Mouse (Mus musculus) spleen, postnatal 10 days (tissue): ENCODE measurements around the gene Dnlz.
A peak's percentile ranks its signal among the peaks of the same experiment; 100 is the strongest.

Experiments used
- DNase-seq, 2 experiments: peaks; one replicate each; pipeline ENCODE4 v3.0.0; 2021 to 2022; ENCODE audit warnings: low spot score in 2 of 2

The Dnlz gene

DNA sequence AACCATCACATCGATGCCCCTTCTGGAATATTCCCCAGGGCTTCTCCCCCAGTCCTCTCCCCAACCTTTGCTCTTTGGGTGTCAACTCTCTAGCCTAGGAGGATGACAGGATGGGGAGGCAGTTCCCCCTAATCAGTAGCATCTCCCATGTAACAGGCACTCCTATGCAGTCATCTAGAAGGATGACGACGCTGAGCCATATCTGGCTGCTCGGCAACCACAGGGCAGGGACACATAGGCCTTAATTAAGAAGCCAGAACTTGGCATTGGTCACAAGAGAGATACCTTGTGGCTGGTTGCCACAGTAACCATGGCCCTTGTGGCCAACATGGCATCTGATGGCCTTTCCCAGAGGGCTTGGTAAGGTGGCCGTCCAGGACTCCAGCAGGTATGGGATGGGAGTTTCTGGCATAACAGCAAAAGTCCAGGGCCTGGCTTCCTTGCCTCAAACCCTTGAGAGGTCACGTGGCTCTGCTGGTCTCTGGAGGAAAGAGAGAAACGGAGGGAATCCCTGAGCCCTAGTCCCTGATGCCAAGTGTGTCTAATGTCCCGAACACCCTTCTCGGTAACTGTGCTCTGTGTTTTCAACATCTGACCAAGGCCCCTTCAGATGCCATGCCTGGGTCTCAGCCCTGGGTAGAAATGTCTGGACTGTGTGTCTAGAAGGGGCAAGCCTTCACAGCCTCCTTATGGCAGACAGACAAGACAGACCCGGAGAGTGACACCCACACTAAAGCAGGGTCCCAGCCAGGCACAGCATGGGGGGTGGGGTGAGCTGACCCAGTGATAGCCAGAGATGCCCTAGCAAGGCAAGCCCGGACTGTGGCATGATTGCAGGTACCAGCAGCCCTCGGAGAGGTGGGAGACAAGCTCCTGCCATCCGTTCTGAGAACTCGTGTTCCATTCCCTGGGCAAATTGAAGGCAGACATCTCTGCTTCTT is 31.4 kb downstream of the Dnlz start:
- DNase-seq = no peak

DNA sequence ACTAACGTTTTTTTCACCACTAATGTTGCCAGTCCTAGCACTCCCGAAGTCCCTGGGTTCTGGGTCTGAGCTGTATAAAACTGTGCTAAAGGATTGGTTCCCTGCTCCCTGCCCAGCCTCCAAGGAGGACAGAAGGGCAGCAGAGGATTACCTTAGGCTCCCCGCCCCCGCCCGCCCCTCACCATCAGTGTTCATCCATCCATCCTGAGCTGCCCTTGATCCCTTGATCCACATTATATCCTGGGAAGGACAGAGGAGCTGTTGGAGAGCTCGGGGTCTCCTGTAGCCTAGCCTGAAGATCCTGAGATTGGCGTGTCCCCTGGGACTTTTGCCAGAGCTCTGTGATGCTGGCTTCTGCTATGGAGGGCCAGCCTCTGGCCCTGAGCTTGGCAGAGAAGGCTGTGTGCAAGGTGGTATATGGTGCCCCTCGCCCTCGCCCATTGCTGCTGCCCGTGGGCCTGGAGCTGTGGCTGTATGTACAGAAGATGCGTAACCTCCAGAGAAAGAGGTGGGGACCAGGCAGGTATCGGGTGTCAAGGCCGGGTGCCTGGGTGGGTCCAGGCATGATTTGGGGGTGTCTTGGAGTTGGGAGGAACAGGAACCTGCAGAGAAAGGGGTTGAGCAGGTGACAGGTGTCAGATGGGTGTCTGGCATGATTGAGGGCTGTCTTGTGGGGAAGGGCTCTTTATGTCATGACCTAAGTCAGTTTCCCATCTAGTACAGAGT is 32.2 kb downstream of the Dnlz start:
- DNase-seq = no peak

DNA sequence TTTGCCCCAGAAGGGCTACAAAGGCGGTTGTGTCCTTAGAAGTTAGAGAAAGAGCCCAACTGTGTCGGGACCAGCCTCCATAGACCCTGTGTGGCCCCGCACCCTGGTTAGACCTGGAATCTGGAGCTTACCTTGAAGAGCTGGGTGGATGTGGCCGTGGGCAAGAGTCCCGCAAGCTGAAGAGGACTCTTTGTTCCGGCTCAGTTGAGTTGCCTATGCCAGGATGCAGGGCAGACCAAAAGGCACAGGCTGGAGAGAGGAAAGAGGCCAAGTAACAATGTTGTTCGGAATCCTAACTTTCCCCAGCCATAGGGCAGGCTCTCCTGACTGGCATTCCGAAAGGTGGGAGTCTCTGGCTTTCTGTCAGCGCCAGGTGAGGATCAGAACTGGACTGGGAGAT is 32.8 kb downstream of the Dnlz start:
- no peak for DNase-seq

DNA sequence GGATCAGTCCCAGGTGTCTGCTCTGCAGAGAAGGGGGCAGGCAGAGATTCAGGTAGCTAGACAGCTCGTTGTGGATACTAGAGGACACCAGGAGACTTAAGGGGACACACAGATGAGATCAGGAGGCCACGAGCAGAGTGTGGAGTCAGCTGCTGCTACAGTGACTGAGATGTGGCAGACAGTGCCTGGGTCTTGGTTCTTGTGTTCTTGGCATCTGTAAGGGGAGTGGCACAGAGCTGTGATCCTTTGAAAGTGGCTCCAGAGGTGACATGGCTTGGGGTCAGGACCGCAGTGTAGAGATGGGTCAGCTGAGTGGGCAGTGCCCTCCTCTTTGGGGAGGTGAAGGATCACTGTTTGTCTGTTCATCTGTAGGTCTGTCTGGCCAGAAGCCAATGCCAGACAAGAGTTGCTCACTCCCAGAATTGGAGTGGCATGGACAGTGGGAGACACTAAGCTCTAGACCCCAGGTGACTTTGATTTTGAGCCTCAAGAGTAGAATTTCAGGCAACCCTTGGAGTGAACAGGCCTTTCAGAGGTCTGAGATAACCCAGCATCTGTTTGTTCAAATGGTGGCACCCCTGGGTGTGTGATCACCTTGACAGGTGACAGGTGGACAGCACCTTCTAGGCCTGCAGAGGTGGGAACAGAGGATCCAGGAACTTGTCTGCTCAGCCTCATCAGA is 33.8 kb downstream of the Dnlz start:
- no peak for DNase-seq

DNA sequence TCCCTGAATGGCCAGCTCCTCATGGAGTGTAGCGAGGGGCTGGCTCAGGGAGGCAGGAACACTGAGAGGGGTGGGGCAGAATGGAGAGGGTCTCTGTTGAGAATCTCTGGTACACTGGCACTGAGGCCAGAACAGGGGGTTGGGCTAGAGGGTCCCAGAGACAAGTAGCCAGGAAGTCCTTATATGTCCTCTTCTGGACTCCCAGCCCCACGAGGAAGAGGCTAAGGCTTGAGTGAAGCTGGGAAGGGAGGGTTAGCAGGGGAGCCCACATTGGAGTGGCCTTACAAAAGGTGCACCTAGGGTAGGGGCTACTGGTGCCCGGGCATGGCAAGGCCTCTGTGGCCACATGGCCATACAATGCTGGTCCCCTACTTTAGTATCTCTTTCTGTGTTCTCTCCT is 34.5 kb downstream of the Dnlz start:
- DNase-seq = no peak

DNA sequence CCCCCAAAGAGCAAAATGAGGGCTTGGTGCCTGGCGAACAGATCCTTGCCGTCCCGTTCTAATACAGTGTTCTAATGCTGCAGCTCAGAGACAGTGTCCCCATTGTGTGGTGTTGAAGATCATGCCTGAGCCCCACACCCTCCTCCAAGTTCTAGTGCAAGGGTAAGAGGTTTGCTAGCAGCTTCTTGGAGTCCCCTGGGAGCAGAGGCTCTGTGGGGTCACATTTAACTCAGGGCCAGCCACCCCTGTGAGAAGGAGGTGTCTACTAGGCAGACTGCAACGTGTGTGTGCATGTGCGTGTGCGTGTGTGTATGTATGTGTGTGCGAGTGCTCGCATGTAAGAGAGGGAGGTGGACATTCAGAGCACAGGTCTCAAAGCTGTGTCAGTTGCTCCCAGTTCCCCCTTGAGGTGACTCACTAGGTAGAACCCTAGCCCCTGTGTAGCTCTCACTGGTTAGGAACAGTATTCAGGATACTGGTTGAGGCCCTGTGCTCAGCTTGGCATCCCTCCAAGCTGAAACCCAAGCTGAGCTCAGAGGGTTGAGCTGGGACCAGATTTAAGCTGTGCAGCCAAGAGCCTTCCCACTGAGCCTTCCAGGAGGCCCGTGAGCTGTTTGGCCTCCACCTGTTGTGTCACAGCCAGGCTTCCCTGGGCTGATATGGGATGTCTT is 35.2 kb downstream of the Dnlz start:
- no peak for DNase-seq

DNA sequence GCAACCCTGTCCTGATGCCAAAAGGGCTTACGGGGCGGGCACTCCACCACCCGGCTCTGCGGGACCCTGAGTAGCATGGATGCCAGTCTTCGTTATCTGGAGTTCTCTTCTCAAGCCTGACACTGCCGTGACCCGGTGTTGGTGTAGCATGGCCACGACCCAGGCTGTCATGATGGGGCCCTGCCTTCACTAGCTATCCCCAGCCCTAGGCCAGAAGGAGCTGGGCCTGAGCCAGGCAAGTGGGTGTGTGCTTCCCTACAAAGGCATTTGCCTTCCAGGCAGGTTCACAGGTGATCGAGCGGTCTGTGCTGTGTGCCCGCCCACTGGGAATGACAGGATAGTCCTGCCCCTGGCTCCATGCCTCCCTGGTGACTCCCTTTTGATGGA is 36.0 kb downstream of the Dnlz start:
- no peak for DNase-seq

DNA sequence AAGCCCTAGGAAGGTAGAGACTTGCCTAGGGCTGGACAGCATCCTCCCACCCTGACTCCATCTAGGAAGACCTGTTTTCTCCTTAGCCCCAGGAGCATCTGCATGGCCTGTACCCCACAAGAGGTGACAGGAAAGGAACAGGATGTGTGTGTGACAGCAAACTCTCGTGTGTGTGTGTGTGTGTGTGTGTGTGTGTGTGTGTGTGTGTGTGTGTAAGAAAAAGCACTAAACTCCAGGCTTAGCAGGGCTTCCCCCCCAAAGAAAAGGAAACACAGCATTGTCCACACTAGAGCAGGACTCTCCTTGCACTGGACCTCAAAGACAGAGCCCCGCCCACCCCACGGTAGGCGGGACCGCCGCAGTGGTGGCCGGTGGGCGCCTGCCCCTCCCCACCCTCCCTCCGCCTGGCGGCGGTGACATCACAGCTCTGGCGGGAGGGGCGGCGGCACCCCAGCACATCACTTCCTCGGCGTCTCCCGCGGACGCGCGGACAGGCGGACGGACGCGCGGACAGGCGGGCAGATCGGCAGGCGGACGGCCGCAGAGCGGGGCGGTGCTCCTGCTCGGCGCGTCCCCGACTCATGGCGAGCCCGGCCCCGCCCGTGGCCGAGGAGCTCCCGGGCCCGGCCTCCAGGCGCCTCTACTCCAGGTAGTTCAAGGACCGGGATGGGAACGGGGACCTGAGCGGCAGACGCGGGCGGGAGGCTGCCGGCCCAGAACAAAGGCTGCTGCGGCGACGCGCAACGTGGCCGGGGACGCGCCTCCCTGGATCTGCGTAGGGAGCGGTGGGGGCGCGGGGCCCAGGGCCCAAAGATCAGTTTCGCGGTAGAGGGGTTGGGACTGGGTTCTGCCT is 36.6 kb downstream of the Dnlz start, which contains the start of gene Gpsm1:
TSS of gene Gpsm1 (plus strand) at position 444 of the 853 bp plus-strand sequence.
- peak; percentile 25 to 63 for DNase-seq

DNA sequence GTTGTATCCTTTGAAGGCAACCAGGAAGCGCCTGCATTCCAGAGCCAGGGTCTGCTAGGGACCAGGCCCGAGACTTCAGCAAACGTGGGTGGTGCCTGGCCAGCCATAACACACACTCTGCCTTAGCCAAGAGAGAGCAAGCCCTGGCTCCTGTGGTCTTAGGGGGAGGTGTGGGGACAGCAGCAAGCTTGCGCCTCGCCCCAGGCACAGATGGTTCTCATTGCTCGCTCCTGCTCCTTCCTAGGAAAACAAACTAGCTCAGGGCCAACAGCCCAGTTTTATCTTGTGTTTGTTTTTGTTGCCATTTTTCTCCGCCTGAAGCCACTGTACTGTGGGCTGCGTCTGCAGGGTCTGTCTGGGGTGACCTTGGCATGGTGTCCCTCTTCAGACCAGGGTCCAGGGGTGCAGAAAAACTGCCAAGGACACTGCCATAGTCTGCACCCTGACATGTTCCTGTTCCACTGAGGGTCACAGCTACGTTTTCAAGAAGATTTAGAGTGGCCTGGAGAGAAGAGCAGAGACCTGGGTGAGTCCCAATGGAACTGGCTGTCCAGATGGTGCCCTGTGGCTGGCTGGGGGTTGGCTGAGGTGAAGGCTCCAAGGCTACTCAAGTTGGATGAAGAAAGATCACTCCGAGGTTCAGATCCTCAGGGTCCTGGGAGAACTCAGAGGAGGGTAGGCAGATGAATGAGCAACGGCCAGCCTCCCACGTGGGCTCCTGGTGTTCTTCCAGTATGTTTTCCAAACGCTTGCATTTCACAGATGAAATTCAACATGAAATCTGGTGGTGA is 37.4 kb downstream of the Dnlz start:
- no peak for DNase-seq

DNA sequence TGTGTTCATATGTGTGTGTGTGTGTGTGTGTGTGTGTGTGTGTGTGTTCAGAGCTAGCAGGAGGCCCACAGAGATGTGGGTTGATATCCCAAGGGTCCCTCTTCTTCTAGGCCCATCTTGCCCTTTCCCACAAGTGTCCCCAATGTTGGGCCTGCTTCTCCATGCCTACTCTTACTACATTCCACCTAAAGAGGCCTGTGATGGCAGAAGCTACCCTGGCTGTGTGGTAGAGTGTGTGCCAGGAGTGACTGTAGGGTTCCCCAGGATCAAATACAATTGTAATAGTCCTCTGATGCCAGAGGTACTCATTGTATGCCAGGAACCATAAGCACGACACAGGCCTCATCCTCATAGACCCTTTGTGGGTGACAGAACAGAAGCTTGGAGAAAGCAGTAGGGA is 38.5 kb downstream of the Dnlz start:
- DNase-seq = no peak

DNA sequence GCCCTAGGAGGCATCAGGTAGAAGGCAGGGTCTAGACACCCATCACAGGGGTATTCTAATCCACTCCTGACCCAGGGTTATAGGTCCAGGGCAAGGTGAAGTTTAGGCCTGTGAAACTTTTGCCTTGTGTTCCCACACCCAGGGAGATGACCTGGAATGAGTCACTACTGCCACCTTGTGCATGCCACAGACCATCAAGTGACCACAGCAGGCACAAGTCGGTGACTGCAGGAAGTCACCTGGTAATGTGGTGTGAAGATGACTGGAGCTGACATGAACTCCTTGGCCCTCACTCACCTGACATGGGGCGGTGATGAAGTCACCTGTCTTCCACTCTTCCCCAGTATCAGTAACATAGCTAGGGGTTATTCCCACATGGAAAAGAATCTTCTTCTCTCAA is 39.1 kb downstream of the Dnlz start:
- no peak for DNase-seq

DNA sequence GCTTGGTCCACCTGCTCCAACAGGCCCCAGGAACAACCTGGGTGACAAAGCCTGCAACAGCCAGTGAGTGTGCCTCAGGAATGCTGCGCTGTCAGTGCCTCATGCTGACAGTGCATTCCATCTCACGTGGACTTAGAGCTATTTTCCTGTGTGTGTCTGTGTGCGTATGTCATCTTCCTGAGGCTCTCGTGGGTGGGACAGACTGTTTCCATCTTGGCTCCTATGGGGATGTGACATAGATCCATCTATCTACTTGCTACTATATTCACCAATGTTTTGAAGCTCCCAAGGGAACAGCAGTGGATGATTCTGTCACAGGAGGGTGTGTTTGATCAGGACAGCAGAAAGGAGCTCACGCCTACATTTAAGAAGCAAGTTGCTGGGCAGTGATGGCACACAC is 40.0 kb downstream of the Dnlz start:
- no peak for DNase-seq

DNA sequence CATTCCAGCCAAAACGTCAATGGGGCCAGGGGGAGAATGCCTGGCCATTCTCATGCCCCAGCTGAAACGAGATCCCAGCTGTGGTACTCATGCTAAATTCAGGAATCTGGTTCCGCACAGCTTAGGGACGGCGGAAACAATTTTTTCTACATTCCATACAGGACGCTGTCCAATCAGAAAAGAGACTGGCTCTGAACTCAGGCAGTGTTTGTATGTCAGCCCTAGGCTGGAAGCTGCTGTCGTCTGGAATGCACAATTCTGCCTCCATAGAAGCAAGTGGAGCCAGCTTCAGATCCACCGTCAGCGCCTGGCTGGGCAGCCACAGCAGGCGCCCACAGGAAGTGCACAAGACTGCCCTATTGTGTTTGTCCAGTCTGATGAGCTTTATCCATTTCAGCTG is 42.2 kb downstream of the Dnlz start:
- DNase-seq = no peak

DNA sequence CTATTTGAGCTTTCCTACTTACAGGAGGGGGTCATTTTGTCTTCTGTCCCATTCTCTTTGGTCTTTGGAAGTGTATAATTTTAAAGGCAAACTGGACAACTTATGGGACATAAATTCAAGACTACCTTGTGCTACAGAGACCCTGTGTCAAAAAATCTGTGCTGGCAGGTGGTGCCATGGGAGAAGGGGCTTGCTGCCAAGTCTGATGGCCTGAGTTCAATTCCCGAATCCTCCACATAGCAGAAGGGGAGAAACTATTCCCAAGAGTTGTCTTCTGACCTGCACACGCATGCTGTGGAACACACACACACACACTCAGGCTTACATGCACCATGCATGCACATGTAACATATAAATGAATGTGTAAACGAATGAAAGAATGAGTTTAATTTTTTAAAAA is 45.2 kb downstream of the Dnlz start:
- DNase-seq = no peak

DNA sequence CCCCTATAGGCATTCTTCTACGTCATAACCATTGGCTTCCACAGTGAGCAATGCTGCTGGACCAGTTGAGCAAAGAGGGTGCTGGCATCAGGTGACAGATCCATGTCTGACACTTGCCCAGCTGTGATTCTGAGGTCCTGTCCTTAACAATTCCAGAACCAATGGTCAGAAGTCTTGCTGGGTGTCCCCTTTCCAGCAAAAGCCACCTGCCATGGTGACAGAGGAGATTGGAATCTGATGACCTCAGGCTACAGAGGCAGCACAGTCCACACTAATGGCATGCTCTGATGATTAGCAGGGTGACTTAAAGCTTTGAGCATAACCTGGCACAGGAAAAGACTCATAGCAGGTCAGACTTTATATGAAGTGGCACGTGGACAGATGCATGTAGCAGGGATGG is 46.4 kb downstream of the Dnlz start:
- DNase-seq = no peak

DNA sequence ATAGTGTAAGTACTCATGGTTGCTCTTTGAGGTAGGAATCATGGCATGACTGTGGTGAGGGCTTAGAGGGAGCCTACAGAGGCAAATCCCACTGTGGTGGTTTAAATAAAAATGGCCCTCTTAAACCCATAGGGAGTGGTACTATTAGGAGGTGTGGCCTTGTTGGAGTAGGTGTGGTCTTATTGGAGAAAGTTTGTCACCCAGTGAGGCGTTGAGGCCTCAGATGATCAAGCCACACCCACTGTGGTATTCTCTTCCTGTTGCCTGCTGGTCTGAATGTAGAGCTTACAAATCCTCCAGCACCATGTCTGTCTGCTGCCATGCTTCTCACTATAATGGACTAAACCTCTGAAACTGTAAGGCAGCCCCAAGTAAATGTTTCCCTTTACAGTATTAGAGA is 47.2 kb downstream of the Dnlz start:
- no peak for DNase-seq

DNA sequence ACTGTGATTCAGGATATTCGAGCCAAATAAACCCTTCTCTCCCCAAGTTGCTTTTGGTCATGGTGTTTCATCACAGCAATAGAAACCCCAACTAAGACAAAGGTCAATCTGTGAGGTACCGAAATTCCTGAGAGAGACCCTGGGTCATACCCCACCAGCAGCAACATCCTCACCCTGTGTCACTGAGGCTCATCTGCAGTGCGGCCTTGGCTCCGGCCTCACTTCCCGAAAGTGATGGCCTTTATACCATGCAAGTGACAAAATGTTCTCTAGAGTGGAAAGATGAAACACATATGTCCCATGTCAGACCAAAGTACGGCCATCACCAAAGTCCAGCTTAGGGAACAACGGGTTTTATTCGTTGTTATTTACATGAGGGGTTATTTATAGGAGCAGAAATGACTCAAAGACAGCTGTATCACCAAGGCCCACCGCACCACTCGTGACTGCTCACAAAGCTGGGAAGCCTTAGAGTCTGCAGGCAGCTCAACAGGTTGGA is 49.9 kb downstream of the Dnlz start:
- no peak for DNase-seq

DNA sequence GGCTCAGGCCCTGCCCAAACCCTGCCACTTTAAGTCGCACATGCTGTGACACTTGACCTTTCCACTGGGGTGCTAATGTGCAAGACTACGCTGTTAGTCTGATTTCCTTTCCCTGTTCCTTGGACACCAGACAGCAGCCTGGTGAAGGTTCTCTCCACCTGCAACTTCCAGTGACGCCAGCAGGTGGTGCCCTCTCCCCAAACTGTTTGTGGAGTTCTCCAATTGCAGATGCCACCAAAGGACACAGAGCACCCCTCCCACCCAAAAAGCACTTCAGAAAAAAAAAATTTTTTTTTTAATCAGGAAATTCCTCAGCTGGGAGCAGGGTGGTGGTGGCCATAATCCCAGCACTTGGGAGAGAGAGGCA is 51.1 kb downstream of the Dnlz start:
- peak; percentile 68 to 84 for DNase-seq

DNA sequence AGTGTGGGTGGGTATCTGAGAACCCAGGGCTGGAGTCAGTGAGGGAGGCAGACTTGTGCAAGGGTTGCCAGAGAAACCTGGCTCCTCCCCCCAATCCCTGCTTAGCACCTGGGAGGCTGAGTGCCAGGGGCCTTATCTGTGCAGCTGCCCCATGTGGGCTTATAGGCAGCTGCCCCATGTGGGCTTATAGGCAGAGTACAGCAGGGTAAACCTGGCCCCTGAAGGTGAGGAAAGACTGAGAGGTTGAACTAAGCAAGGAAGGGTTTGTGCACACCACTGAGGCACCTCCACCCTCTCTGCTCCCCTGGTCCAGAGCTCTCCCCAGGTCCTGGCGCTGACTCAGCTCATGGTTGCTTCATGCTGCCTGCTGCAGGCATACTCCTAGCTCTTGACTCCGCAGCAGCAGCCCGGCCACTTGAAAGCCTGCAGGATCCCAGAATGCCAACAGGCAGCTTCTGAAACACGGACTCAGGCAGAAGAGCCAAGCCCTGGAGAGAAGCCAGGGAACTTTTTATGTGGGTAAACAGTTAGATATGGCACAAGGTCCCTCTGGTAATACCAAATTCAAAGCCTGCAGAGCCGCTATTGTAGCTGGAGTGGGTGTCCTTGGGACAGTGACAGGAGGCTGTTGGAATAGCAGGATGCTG is 51.6 kb downstream of the Dnlz start:
- DNase-seq = no peak

DNA sequence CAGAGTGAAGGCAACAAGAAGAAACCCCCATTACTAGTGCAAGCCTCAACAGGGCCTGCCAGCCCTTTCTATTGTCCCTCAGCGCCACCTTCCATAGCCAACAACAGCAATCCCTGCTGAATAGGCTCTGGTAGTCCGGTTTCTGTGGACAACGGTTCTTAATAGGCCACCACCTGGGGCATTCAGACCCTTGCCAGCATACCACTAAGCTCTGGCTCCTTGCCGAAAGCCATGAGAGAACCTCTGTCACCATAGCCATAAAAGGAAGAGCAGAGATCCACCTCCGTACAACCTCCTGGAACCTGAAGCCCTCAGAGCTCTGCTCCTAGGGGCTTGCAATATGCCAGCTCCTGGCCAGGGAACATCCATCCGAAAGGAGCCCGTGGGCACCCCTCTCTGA is 52.6 kb downstream of the Dnlz start:
- DNase-seq = no peak
